Mouse (Mus musculus) erythroblast, adult 5-6 weeks (primary cell): ENCODE measurements around the gene Ubl5. TPM values are rescaled to one million over a fixed set of nuclear protein-coding genes. Genes with fewer than 3 reads are reported as not detected.
"Not testable (repeated sequence)": the region's sequence is repeated elsewhere in the genome, so short reads cannot be mapped to it uniquely, and the experiment has no call there.

Experiments
- ATAC-seq: replicated peaks from 2 replicates; pipeline ENCODE4 v1.8.0; 2016; ENCODE audit warnings: moderate number of reproducible peaks, mild to moderate bottlenecking, moderate TSS enrichment, inconsistent platforms; ENCODE audit not compliant: poor library complexity, low FRiP score, severe bottlenecking
- total RNA-seq, 2 experiments: library from RNA; stranded (forward) in 1 of 2; stranded (reverse) in 1 of 2; fragments of 150-400 nt in 1 of 2; fragments of 200-764, 138-1000 nt in 1 of 2; gene quantifications; 2 replicates each; pipeline versions ENCODE4 v1.2.3 to v1.2.4; 2015 to 2017; ENCODE audit warnings: low replicate concordance in 2 of 2

Ubl5 gene
- total RNA-seq, 2 experiments from 2014 or later, result 32.8 to 174 TPM

DNA sequence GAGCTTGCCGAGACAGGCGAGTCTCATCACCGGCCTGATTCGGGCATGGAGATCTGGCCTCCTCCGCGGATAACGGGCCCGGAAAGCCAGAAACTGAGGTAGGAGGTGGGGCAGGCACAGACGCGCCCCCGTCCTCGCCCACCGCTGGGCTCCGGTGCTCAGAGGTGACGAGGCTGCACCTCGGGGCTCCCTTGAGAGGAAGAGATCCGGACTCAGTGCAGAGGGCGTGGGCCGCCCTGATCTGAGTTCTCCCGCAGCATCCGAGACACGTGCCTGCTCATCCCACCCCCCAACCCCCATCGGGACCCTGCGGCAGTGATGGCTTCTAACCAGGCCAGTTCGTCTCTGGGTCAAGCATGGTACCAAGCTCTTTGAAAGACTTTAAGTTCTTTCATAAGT lies 9.6 kb downstream of the Ubl5 start:
- ATAC-seq, result peak; percentile 22

DNA sequence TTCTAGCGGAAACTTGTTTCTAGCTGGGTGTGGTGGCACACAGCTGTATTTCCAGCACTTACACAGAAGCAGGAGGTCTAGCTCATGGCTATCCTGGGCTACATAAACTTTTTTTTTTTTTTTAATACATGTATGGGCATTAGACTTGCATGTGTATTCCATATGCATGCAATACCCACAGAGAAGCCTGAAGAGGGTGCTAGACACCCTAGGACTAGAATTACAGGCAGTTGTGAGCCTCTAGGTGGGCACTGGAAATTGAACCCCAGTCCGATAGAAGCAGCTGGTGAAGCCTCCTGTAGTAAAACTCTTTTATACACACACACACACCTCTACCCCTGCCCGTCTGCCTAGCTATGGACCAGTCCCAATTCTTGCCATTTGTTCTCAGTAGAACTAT lies 11.2 kb downstream of the Ubl5 start:
- ATAC-seq, result no peak

DNA sequence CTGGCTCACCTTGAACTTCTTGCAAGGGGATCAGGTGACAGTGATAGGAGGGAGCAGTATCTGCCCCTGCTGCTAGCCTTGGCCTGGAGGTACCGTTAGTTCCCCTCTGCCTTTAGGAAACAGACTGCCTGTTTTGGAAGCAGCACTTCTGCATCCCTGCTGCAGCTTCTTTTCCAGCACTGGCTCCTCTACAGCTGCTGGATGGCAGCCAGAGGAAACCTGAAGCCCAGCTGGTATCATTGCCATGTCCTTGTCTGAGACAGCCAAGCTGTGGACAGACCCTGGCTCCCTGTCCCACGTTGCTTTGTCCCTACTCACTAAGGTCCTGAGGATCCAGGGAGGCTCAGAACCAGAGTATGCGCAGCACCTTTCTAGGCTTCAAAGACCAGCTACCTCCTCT lies 14.9 kb downstream of the Ubl5 start:
- no peak for ATAC-seq

DNA sequence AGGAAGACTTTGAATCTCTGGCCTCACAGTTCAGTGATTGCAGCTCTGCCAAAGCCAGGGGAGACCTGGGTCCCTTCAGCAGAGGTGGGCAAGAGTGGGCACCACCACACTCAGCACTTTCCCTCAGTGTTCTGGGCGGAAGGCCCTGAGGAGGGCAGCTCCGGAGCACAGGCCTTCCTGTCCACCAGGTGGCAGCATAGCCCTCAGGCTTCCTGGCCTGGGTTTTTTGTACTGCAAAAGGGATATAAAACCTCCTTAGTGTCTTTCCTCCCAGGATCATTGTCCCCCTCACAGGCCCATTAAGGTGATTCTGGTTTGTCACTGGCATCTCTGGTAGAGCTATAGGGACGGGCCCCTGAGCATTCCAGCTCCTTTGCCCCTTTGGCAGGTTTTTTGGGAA lies 19.6 kb downstream of the Ubl5 start:
- peak; percentile 74 for ATAC-seq

DNA sequence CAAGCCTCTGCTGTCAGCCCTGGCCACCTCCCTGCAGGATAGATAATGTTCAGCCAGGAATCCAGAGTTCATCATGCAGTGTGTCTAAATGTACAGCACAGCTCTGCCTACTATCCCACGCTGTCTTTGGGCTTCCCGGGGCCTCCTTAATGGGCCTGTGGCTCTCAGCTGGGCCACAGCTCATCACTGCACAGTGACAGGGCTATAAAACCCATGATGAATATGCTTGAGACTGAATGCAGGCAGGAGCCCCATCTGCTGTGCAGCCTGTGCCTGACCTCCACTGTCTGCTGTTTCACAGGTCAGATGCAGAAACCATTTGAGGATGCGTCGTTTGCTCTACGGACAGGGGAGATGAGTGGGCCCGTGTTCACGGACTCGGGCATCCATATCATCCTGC lies 20.2 kb downstream of the Ubl5 start:
- ATAC-seq, result no peak

GRCm38 (mm10) chr9:20663956-20664355 lies 21.3 kb downstream of the Ubl5 start:
- ATAC-seq, result no peak

DNA sequence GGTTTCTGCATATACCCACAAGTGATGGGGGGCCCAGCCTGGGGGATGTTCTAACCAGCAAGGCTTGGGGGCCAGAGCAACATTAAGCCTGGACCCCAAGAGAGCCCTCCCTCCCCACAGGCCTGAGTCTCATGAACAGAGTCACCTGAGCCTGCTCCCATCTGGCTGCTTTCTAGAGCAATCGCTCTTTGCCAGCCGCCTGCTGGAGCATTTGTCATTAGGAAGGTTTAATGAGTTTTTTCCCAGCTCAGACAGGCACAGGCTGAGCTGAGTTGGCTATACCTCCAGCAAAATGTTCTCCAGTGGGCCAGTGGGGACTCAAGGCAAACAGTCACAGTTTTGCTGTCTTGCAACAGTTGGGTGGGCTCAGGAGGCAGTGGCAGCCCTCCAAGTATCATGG lies 21.7 kb downstream of the Ubl5 start:
- ATAC-seq, result no peak

DNA sequence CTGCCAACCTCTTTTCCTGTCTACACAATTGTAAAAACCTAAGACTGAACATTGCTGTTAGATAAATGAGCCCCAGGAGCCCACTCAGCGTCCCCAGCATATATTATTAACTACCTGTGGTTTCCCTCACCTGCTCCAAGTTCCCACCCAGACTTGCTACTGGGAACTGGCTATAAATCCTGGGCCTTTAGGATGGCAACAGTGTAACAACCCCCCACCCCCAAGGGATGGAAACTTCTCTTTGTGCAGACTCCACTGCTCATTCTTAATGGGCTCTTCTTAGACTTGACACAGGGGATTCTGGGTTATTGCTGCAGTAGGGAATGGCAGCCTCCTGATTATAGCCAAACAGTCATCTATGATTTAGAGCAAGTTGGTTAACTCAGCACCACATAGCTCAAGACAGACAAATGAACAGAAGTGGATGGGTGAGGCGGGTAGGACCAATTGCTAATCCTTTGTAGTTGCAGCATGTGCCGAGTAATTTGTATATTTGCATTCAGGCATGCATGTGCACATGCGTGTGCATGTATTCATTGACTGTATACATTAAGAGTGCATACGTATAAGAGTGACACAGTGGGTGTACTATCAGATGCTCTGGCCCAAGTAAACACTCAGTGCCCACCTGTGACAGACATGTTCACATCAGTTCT lies 22.4 kb downstream of the Ubl5 start:
- ATAC-seq, result no peak

DNA sequence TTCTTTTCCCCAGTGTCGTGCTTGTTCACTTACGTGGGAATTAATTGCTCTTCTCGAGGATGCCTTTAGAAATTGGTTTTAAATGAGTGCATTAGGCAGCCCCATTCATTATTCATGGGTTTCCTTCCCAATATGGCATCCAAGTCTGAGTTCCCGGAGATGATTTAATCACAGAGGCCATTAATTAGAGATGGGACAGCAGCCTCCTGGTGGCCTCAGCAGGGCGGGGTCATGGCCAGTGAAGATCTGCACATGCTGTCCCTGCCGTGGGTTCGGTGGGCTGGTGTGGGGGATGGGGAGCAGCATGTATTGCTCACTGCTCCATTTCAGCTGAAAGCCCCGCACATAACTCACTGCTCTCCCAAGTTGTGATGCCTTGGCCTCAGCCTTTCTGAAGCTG lies 23.2 kb downstream of the Ubl5 start:
- no peak for ATAC-seq

DNA sequence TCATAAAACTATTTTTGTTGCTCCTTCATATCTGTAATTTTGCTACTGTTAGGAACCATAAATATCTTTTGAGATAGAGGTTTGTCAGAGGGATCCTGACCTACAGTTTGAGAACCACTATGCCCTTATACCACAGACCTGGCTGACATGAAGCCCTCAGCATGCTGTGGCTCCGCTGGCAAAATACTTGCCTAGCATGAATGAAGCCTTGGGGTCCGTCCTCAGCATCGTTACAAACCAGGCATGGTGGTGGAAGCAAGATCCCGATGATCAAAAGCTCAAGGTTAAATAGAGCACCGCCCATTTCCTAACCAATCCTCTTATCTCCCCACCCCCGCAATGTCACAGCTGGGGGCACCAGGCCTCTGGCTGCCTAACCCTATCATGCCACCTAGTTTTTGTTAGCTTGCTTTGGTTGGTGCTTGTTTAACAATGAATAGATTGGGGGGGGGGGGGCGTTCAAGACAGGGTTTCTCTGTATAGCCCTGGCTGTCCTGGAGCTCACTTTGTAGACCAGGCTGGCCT lies 23.9 kb downstream of the Ubl5 start:
- ATAC-seq, result no peak

- no peak for ATAC-seq
These were observed 25.4 kb downstream of the Ubl5 start for GRCm38 (mm10) chr9:20668065-20668464.

- no peak for ATAC-seq
These were observed 29.4 kb downstream of the Ubl5 start for GRCm38 (mm10) chr9:20672047-20672446.

DNA sequence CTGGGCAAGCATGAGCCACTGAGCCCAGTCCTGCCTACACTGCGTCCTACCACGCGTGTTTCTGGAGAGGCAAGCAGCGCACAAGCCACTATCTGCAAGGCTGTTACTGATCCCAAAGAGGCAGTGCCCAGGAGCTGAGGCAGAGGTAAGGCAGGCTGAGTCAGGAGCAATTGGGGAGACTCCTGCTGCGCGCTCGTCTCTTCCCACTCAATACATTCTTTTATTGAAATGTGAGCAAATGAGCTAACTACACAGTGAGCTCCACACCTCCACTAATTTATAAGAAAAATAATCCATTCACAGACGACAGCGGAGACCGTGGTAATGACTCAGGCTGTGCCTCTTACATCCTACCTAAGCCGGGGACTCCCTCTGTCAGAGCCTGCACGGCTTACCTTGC lies 35.2 kb downstream of the Ubl5 start:
- no peak for ATAC-seq

- ATAC-seq, result no peak
These were observed 37.8 kb downstream of the Ubl5 start for GRCm38 (mm10) chr9:20680378-20680958.

- no peak for ATAC-seq
These were observed 39.1 kb downstream of the Ubl5 start for GRCm38 (mm10) chr9:20681546-20682388.

DNA sequence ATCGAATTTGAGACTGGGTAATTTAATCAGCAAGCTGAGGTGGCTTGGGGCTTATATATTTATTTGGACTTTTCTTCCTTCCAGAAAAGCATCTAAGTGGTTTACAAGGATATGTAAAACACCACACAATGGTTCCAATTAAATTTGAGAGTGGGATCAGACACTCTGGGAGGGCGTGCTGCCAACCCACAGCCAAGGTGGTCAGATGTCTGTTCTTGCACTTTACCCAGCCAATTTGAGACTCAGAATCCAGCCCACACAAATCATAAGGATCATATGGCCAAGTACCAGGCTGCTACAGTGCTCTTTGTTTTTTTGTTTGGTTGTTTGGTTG lies 39.7 kb downstream of the Ubl5 start:
- ATAC-seq, result no peak

DNA sequence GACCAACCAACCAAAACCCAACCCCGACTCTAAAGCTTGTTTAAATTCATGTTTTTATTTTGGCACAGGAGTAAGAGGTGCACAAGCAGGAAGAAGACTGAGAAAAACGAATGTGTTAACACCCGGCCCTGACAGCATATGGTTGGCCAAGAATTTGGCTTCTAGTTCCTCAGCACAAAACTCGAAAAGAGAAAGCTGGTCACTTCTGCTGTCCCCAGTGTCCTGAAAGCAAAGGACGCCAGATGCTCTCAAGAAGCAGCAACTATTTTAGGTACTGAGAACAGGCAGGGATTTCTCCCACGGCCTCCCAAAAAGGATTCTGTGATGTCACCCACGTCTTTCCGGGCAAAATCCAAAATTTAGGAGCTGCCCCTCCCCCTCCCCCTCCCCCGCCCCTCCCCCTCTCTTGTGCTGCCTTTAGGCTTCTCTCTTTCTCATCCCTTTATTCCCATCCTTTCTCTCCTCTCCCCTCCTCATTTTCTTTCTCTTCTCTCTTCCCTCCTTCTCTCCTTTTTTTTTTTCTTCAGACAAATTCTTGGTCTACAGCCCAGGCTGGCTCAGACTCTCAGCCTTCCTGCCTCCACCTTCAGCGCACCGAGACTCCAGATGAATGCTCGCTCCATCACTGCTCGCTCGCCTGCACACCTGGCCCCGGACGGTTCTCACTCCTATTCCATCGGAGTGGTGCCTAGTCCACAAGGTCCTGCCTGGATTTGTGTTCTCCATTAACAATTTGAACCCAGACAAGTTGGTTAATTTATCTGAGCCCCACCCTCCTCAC lies 42.6 kb downstream of the Ubl5 start:
- no peak for ATAC-seq

- ATAC-seq, result no peak
These were observed 46.7 kb downstream of the Ubl5 start for GRCm38 (mm10) chr9:20689403-20689802.

- ATAC-seq, result no peak
These were observed 47.2 kb downstream of the Ubl5 start for GRCm38 (mm10) chr9:20689913-20690312.

- ATAC-seq, result not testable (repeated sequence)
These were observed 47.8 kb downstream of the Ubl5 start for GRCm38 (mm10) chr9:20690449-20690848.
